Mouse (Mus musculus): ENCODE results near the gene Ankrd44. TPM values are rescaled to one million over a fixed set of nuclear protein-coding genes. Genes with fewer than 3 reads are reported as not detected.

The Ankrd44 gene
- 4.6 TPM for polyA plus RNA-seq (2012; fragmentation: generic; extraction: Trizol)

GRCm38 (mm10) chr1:54925971-54926771, at the start of gene Ankrd44:
TSS of gene Ankrd44 (minus strand) at chr1:54926387.
- Histone ChIP-seq H3K27me3 (ENCODE audit: control insufficient read depth, insufficient read depth, insufficient read length) (no peaks in the 10 kb centered on the region), H3K36me3 (ENCODE audit: control insufficient read depth, insufficient read depth) (no peaks in the 10 kb centered on the region), H3ac (ENCODE audit: control insufficient read depth, insufficient read length) (peak within 1 kb of the TSS; percentile 59), H3K79me2 (ENCODE audit: control insufficient read depth, insufficient read depth) (peaks cover 7% of the 10 kb centered on the region), H3K4me2 (ENCODE audit: low read depth) (peak within 1 kb of the TSS; percentile 89), H3K4me3 (peak within 1 kb of the TSS; percentile 51)
- TF ChIP-seq POLR2A (IDR thresholded peaks at IDR 0.05; ENCODE audit: insufficient read length, low read depth) (peak; percentile 46), MYOG (IDR thresholded peaks at IDR 0.05; ENCODE audit: control insufficient read depth in 1 of 3, insufficient read depth in 1 of 3, insufficient read length in 2 of 3, low read depth in 2 of 3) (peak in 2 of 3 experiments; percentile 15 to 46), E2F4 (IDR thresholded peaks at IDR 0.05; ENCODE audit: insufficient read depth) (no peak), POLR2AphosphoS2 (IDR thresholded peaks at IDR 0.05; ENCODE audit: insufficient read length, low read depth) (peak; percentile 27), REST (IDR thresholded peaks at IDR 0.05; ENCODE audit: insufficient read depth, insufficient read length) (no peak), MYOD1 (IDR thresholded peaks at IDR 0.05; ENCODE audit: control insufficient read depth in 1 of 3, insufficient read length in 2 of 3, low read depth in 2 of 3) (peak in 1 of 3 experiments; percentile 43), MAX (IDR thresholded peaks at IDR 0.05; ENCODE audit: low read depth) (no peak)

GRCm38 (mm10) chr1:54971687-54972404, 45.7 kb upstream of the Ankrd44 start:
- no peaks in the 10 kb centered on the region for H3K36me3 ChIP-seq (ENCODE audit: control insufficient read depth, insufficient read depth)
- H3K4me2 ChIP-seq (ENCODE audit: low read depth), result no peak overlapping the region
- H3K27me3 ChIP-seq (ENCODE audit: control insufficient read depth, insufficient read depth, insufficient read length), result no peaks in the 10 kb centered on the region
- TF ChIP-seq POLR2AphosphoS2 (IDR thresholded peaks at IDR 0.05; ENCODE audit: insufficient read length, low read depth) (no peak), MAX (IDR thresholded peaks at IDR 0.05; ENCODE audit: low read depth) (no peak), CEBPB (IDR thresholded peaks at IDR 0.05; ENCODE audit: insufficient read depth, poor library complexity, severe bottlenecking) (no peak), REST (IDR thresholded peaks at IDR 0.05; ENCODE audit: insufficient read depth, insufficient read length) (no peak), POLR2A (IDR thresholded peaks at IDR 0.05; ENCODE audit: insufficient read length, low read depth) (no peak), SRF (IDR thresholded peaks at IDR 0.05; ENCODE audit: control insufficient read depth, insufficient read length, low read depth) (no peak), MYOD1 (IDR thresholded peaks at IDR 0.05; ENCODE audit: control insufficient read depth in 1 of 3, insufficient read length in 2 of 3, low read depth in 2 of 3) (no peak), USF1 (IDR thresholded peaks at IDR 0.05; ENCODE audit: low read depth) (no peak), TCF3 (IDR thresholded peaks at IDR 0.05; ENCODE audit: insufficient read length, low read depth) (no peak), E2F4 (IDR thresholded peaks at IDR 0.05; ENCODE audit: insufficient read depth) (no peak), MYOG (IDR thresholded peaks at IDR 0.05; ENCODE audit: control insufficient read depth in 1 of 3, insufficient read depth in 1 of 3, insufficient read length in 2 of 3, low read depth in 2 of 3) (no peak)
- H3K4me3 ChIP-seq, result no peak overlapping the region
- no peaks in the 10 kb centered on the region for H3K79me2 ChIP-seq (ENCODE audit: control insufficient read depth, insufficient read depth)
- no peak overlapping the region for H3ac ChIP-seq (ENCODE audit: control insufficient read depth, insufficient read length)

- no peak for TF ChIP-seq MAX (IDR thresholded peaks at IDR 0.05; ENCODE audit: low read depth)
- no peak for TF ChIP-seq TCF12 (IDR thresholded peaks at IDR 0.05; ENCODE audit: insufficient read depth, poor library complexity, severe bottlenecking)
- Histone ChIP-seq H3ac (ENCODE audit: control insufficient read depth, insufficient read length) (no peak overlapping the region), H3K4me3 (no peak overlapping the region), H3K4me2 (ENCODE audit: low read depth) (no peak overlapping the region), H3K27me3 (ENCODE audit: control insufficient read depth, insufficient read depth, insufficient read length) (no peaks in the 10 kb centered on the region), H3K79me2 (ENCODE audit: control insufficient read depth, insufficient read depth) (no peaks in the 10 kb centered on the region), H3K36me3 (ENCODE audit: control insufficient read depth, insufficient read depth) (no peaks in the 10 kb centered on the region)
Observed at GRCm38 (mm10) chr1:54966858-54967257, 40.7 kb upstream of the Ankrd44 start.

GRCm38 (mm10) chr1:54965159-54965995, 39.2 kb upstream of the Ankrd44 start:
- Histone ChIP-seq H3ac (ENCODE audit: control insufficient read depth, insufficient read length) (no peak overlapping the region), H3K27me3 (ENCODE audit: control insufficient read depth, insufficient read depth, insufficient read length) (no peaks in the 10 kb centered on the region), H3K79me2 (ENCODE audit: control insufficient read depth, insufficient read depth) (no peaks in the 10 kb centered on the region), H3K4me2 (ENCODE audit: low read depth) (no peak overlapping the region), H3K4me3 (no peak overlapping the region), H3K36me3 (ENCODE audit: control insufficient read depth, insufficient read depth) (no peaks in the 10 kb centered on the region)
- no peak for TF ChIP-seq USF1 (IDR thresholded peaks at IDR 0.05; ENCODE audit: low read depth)
- no peak for TF ChIP-seq TCF3 (IDR thresholded peaks at IDR 0.05; ENCODE audit: insufficient read length, low read depth)
- no peak for TF ChIP-seq POLR2AphosphoS2 (IDR thresholded peaks at IDR 0.05; ENCODE audit: insufficient read length, low read depth)
- TF ChIP-seq TCF12 (IDR thresholded peaks at IDR 0.05; ENCODE audit: insufficient read depth, poor library complexity, severe bottlenecking), result no peak
- TF ChIP-seq MAX (IDR thresholded peaks at IDR 0.05; ENCODE audit: low read depth), result no peak
- TF ChIP-seq SRF (IDR thresholded peaks at IDR 0.05; ENCODE audit: control insufficient read depth, insufficient read length, low read depth), result no peak
- TF ChIP-seq E2F4 (IDR thresholded peaks at IDR 0.05; ENCODE audit: insufficient read depth), result no peak

Data from myocyte (in vitro differentiated cells).